Mouse (Mus musculus): ENCODE results near the gene Ccdc93.

The Ccdc93 gene

GRCm38 (mm10) chr1:121440535-121441381, 9.9 kb downstream of the Ccdc93 start:
- intact Hi-C loops (cut with DNase I) = loop anchor here (2.0 to 5.0 kb wide), 2 partner anchors 50 to 107 kb away; no protein-coding TSS in a partner anchor

GRCm38 (mm10) chr1:121444147-121444546, 13.3 kb downstream of the Ccdc93 start:
- intact Hi-C loops (cut with DNase I) = loop anchor here (5.0 kb wide), 1 partner anchor 103 kb away; no protein-coding TSS in a partner anchor

GRCm38 (mm10) chr1:121447216-121447615, 16.4 kb downstream of the Ccdc93 start:
- intact Hi-C loops (cut with DNase I) = no loop called here

- intact Hi-C loops (cut with DNase I) = no loop called here
Measured at GRCm38 (mm10) chr1:121448166-121448565, 17.3 kb downstream of the Ccdc93 start.

- intact Hi-C loops (cut with DNase I) = no loop called here
Measured at GRCm38 (mm10) chr1:121451009-121451408, 20.2 kb downstream of the Ccdc93 start.

GRCm38 (mm10) chr1:121452498-121452897, 21.6 kb downstream of the Ccdc93 start:
- intact Hi-C loops (cut with DNase I) = no loop called here

GRCm38 (mm10) chr1:121453053-121453452, 22.2 kb downstream of the Ccdc93 start:
- intact Hi-C loops (cut with DNase I) = no loop called here

GRCm38 (mm10) chr1:121454951-121455350, 24.1 kb downstream of the Ccdc93 start:
- intact Hi-C loops (cut with DNase I) = no loop called here

- intact Hi-C loops (cut with DNase I) = no loop called here
Measured at GRCm38 (mm10) chr1:121460077-121460476, 29.2 kb downstream of the Ccdc93 start.

GRCm38 (mm10) chr1:121461895-121462294, 31.0 kb downstream of the Ccdc93 start:
- intact Hi-C loops (cut with DNase I) = no loop called here

GRCm38 (mm10) chr1:121462643-121463042, 31.8 kb downstream of the Ccdc93 start:
- intact Hi-C loops (cut with DNase I) = no loop called here

GRCm38 (mm10) chr1:121463806-121464205, 33.0 kb downstream of the Ccdc93 start:
- intact Hi-C loops (cut with DNase I) = no loop called here

- intact Hi-C loops (cut with DNase I) = no loop called here
Measured at GRCm38 (mm10) chr1:121466276-121466675, 35.4 kb downstream of the Ccdc93 start.

- intact Hi-C loops (cut with DNase I) = no loop called here
Measured at GRCm38 (mm10) chr1:121468271-121468670, 37.4 kb downstream of the Ccdc93 start.

- intact Hi-C loops (cut with DNase I) = no loop called here
Measured at GRCm38 (mm10) chr1:121471503-121471902, 40.7 kb downstream of the Ccdc93 start.

- intact Hi-C loops (cut with DNase I) = no loop called here
Measured at GRCm38 (mm10) chr1:121477716-121478115, 46.9 kb downstream of the Ccdc93 start.

GRCm38 (mm10) chr1:121478284-121478980, 47.6 kb downstream of the Ccdc93 start:
- intact Hi-C loops (cut with DNase I) = no loop called here

GRCm38 (mm10) chr1:121479403-121479802, 48.6 kb downstream of the Ccdc93 start:
- intact Hi-C loops (cut with DNase I) = no loop called here

- intact Hi-C loops (cut with DNase I) = no loop called here
Measured at GRCm38 (mm10) chr1:121483091-121483490, 52.2 kb downstream of the Ccdc93 start.

- intact Hi-C loops (cut with DNase I) = no loop called here
Measured at GRCm38 (mm10) chr1:121486803-121487202, 56.0 kb downstream of the Ccdc93 start.

- intact Hi-C loops (cut with DNase I) = loop anchor here (2.0 to 5.0 kb wide), 2 partner anchors 49 to 243 kb away; no protein-coding TSS in a partner anchor
Measured at GRCm38 (mm10) chr1:121490241-121490640, 59.4 kb downstream of the Ccdc93 start.

GRCm38 (mm10) chr1:121497093-121497492, 66.2 kb downstream of the Ccdc93 start:
- intact Hi-C loops (cut with DNase I) = no loop called here
